Mouse (Mus musculus) cerebellum, adult (tissue): ENCODE data around the gene Trpm2.
A peak's percentile ranks its signal among the peaks of the same experiment; 100 is the strongest.
"Not testable (repeated sequence)": the region's sequence is repeated elsewhere in the genome, so short reads cannot be mapped to it uniquely, and the experiment has no call there.

Experiments used
- ATAC-seq: cut with Nextera tagmentation; 2 replicates; pipeline ENCODE4 v1.9.2; 2017; ENCODE audit warnings: mild to moderate bottlenecking, moderate library complexity, mixed read lengths; ENCODE audit not compliant: insufficient number of reproducible peaks, low FRiP score, low TSS enrichment

The Trpm2 gene

DNA sequence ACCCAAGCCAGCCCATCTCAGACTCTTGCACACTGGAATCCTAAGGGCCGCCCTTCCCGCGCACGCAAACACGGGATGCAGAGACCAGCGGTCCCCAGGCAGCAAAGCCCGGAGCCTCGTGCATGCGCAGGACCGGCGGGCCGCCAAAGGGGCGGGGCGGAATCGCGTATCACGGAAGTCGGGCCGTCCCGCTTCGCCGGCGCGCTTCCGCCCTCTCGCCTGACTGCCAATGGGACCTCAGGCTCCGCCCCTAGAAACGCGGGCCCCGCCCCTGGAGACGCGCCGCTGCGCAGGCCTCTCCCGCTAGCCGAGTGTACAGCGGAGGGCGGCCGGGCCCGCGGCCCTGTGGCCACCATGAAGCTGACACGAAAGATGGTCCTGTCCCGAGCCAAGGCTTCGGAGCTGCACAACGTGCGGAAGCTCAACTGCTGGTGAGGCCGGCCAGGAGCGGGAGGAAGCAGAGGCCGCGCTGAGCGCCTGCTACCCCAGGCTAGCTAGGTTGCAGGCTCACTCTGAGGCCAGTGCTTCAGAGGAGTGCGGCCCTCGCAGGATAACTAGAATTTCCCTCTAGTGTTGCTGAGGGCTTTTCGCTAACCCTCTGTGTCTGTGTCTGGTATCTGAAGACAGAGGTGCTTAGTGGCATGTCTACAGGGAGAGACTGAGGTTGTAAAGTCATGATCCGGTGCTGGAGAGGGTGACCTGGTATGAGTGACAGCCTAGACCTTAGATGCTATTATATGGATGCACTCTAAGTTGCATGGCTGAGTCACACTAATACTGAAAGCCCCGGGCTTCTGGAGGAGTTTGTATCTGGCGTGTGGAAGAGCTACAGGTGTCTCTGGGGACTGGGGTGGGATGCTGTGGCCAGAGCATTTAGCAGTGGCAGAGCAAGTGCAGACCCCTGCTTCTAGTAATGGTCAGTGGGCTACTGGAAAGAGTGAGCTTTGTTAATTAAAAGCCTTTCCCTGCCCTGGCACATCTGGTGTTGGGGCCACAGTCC lies 8.3 kb upstream of the Trpm2 start, which contains the start of gene 1810043G02Rik:
TSS of gene 1810043G02Rik (plus strand) at position 174 of the 1,000 bp plus-strand sequence.
- peak; percentile 91 for ATAC-seq

DNA sequence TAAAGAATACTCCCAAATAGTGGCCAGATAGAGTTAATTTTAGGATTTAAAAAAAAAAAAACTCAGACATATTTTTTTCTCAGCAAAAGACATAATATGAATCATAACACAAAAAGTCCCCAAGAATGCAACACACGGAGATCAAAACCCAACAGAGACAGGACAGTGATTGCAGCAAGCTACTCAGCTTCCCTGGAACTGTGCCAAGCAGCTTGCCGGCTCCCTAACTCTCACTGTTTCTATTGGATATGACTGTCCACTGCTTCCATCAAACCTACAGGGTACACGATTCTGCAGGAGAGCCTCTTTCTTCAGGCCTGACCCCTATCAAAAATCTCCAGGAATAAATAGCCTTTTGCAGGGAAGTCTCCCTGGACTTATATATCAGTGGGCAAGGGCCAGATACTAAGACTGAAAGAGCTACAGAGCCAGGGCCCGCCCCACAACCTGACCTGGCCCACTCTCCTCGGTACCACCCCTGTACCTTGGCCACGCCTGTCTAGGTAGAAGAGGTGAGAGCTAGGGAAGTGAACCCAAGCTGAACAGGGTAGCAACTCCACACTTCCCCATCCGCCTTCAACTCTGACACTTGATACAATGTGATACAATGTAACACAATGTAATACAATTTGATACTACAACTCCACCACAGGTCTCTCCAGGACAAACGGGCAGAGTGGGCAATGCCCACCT lies 6.2 kb upstream of the Trpm2 start:
- no peak for ATAC-seq

DNA sequence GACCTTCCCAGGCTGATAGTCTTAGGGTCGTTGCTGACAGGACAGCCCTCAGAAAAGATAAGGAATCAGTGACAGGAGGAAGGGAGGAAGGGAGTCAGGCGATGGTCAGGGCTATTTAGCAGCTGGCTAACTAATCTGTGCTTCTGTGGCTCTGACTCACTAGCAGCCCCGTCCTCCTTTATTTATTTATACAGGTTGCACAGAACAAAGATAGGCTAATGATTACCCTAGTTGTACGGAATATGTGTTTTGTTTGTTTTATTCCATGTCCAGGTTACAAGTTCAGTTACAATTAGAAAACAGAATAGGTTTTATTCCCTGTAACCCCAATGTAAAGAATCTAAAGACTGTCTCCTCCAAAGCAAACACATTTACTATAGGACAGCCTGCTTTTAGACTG lies 5.3 kb upstream of the Trpm2 start:
- ATAC-seq: no peak

DNA sequence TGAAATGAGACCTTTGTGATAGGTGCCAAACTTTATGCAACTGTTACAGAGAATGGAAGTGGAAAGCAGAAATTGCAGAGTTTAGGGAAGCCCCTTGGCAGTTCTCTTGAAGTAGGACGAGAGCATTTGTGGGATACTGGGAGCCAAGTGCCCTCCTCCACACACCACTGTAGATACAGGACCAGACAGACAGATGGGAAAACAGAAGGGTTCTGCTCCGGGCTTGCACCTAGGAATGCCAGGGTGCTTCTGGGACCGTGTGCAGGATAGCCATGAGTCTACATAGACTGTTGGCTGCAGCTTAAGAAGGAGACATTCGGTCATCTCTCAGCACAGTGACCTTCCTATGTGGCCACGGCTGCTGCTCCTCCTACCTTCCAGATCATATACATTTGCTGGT lies 4.4 kb upstream of the Trpm2 start:
- ATAC-seq: no peak

DNA sequence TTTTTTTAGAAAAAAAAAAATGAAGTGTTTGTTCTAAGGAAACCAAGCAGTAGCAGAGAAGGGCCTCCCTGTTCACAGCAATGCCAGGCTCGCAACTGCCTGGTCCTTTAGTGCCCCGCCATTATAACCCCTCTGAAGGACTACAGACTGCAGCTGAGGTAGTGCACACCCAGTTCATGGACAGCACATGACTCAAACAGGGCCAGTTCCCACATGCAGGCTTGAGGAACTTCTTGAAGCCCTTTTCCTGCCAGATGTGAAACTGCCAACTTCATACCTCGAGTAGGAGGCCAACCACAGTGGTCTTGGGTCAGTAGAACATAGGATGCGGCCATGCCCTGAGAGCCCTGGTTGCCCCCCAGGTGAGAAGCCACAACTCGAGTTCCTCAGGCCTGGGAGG lies 4.0 kb upstream of the Trpm2 start:
- no peak for ATAC-seq

DNA sequence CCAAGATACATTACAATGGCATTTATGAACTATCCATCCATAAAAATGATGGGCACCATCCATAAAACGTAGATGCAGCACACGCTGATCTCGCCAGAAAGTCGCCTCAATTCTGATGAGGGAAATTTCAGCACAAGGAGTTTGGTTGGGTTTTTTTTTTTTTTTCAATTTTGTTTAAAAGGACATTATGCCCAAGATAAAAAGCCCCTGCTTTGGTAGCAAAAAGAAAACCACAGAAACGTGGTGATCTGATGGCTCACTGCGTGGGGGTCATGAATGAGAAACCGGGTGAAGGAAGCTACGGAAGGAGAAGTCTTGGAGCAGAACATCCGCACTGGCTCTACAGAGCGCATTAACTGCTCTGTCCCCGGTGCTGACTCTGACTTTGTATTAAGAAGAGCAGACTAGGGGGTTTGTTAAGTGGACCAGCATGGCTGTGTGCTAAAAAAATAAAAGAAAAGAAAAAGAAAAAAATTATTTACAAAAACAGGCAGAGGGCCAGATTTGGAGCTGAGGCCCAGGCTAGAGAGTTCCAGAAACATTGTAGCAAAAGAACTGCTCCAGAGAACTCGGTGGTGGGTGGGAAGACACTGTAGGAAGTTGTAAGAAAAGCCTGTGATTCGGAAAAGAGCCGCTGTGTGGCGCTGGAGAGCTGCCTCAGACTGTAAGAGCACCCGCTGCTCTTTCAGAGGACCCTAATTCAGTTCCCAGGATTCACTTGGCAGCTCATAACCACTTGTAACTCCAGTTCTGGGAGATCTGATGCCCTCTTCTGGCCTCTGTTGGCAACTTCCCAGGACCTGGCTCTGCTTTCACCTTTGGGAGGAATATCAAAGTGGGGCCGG lies 1.6 kb upstream of the Trpm2 start:
- ATAC-seq: no peak

DNA sequence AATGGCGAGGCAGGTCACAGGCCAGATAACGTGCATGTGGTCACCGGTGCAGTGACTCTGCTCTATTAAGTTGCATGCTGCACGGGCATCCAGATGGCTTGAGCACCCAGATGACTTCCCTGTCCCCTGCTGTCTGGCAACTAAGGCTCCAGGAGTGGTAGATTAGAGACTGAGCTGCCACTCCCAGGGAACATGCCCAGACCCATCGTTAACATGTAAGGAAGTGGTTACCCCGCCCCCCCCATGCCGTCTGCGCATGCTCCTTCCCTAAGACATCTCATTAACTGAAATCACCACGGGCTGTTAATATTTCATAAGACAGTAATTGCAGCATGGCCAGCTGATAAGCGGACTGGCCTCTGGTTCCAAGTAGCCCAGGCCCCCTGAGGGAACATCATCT lies 828 bp upstream of the Trpm2 start:
- ATAC-seq: no peak

DNA sequence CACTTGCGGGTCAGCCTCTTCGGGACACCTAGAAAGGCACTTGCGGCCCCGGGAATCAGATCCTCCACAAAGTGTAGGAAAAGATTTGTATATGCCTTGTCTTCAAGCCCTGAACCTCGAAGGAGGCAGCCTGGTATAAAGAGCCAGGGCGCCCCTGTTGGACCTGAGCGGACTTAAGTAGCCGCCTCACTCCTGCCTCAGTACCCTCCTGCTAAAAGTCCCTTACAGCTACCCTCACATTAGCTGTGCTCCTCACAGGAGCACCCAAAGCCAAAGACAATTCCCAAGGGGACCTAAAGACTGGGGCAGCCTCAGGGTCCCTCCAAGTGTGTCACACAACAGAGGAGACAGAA lies 414 bp downstream of the Trpm2 start:
- peak; percentile 21; the same call in 1 of the 2 replicates for ATAC-seq

DNA sequence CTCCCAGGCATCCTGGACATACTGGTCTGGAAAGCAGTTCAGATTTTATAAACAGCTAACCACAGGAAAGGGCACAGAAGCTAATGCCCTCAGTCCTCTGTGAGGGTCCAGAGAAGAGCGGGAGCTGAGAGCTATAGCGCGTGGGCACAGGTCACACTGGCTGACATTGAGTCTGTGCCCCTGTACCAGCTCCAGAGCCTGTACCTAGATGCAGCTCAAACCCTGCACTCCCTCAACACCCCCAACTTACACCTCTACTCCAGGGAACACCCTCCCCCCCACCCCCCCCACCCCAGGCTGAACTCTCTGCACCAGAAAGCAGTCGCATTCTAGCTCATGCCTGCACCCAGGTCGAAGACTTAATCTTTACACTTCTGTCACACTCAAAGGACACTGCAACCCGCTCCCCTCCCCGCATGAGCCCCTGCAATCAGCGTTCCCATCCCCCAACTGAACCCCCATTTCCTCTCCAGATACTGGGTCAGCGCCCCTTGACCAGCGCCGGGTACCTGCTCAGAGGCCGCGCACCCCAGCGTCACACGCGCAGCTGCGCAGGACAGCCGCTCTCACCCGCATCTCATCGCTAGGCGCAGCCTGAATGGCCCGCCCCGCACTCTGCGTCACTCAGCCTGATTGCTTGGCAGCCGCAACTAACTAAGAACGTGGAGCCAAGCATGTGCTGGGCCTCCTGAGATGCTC lies 940 bp downstream of the Trpm2 start:
- ATAC-seq: peak; percentile 83

DNA sequence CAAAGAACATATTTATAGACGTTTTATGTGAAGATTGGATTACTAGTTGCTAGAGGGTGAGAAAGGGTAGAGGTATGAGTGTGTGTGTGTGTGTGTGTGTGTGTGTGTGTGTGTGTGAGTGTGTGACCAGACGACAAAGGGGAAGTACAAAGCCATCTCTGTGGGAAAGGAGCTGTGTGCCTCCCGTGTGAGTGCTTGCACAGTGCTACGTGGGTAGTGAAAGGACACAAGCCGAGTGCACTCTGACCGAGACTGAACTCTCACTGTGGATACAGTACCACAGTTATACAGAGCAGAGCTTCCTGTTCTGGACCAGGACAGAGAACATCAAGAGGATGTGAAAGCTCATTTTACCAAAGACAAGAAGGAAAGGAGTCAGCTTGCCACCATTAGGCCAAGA lies 6.4 kb downstream of the Trpm2 start:
- ATAC-seq: no peak

DNA sequence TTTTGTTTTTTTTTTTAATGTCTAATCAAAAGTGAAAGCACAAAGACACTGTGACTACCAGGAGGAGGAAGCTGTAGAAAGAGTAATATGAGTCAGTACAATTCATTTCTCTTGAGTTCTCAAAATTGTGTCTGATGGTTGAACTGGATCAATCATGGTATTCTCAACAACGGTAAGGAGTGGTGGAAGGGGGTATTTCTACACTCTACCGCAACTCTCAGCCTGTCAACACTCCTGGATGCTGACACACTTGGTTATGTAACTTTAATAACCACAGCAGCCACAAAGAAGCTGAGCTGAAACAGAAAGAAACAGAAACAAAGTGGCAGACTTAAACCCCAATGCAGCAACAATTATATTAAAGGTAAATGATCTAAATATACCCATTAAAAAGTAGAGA lies 7.6 kb downstream of the Trpm2 start:
- ATAC-seq: no peak

DNA sequence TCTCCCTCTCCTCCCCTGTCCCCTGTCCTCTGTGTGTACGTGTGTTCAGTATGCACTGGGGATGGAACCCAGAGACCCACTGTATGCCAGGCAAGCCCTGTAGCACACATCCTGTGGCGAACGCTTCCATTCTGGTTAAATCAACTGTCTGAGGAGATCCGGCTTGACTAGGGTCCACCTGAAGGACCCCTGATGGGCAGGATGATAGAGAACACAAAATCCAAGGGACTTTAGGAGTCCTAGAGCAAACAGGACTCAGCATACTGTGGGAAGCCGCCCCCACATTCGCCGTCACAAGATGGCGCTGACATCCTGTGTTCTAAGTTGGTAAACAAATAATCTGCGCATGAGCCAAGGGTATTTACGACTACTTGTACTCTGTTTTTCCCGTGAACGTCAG lies 19.9 kb downstream of the Trpm2 start:
- not testable (repeated sequence) for ATAC-seq

DNA sequence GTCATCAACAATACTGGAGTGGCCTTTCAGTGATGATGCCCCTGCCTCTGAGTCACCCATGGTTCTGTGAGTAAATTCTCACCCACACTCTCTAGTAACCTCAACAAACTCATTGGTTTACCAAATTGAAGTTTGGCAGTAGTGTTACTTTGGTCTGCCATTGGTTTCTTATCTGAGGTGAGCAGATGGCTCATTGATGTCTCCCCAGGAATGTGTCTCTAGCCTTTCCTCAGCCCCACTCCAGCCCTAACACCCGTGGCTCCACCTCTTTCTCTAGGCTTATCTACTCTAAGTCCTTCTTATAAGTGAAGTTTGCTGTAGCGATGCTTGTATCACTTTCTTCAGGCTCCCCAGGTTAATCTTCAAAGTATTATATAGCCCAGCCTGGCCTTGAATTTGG lies 30.7 kb downstream of the Trpm2 start:
- no peak for ATAC-seq

DNA sequence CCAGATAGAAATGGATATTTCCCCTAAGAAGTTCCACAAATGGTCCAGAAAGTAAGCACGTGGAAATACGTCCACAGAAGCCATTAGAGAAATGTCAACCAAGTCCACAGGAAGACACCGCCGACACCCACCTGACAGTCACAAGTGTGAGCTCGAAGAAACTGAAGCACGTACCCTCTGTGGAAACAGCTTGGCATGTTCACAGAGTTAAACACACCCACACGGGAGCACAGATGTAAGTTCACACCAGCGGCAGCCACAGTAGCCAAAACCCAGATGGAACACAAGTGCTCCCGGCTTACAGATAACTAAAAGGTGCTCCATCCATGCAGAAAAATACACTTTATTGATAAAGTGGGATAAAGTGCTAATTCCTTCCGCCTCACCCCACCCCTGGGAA lies 43.0 kb downstream of the Trpm2 start:
- no peak for ATAC-seq

DNA sequence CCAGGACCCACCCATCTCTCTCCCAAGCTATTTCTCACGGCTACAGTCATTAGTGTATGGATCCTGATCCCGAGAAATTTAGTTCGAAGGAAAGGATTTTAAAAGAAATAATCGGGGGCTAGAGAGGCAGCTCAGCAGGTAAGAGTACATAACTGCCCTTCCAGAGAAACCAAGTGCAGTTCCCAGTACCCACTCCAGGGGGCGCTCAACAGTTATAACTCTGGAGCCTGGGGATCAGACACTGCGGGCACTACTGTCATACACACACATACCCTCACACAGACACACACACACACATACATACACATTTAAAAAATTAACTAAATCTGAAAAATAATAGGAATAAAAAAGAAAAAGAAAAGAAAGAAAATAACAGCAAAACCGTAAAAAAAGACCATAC lies 44.2 kb downstream of the Trpm2 start:
- no peak for ATAC-seq

DNA sequence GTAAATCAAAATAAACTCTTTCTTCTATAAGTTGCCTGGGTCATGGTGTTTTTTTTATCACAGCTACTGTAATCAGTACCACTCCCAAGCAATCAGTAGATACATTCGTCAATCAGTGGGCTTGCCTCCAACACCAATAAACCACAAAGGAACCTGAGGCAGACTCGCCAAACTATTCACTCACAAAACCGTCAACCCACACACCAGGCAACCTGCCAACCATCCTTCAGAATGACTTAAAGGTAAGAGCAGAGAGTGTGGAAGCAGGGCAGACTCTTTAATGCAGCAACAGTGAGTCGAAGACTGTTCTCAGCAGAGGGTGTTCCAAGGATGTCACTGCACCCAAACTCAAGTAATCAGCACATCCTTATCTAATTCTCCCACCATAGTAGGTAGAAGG lies 47.7 kb downstream of the Trpm2 start:
- no peak for ATAC-seq

DNA sequence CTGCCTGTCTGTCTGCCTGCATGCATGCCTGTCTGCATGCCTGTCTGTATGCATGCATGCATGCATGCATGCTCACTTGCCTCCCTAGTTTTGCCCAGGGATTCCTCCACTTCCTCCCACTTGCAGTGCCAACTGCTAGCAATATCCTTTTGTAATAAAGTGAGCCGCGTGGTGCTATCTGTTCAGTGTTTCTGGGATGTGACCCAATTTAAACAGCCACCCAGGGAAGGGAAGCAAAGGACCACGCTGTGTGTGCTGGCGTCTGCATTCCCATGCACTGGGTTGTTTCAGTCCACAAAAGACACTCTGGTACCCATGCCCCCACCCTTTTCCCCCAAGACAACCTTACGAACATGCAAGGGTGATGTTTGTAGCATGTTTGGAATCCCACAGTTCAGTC lies 49.4 kb downstream of the Trpm2 start:
- ATAC-seq: no peak

DNA sequence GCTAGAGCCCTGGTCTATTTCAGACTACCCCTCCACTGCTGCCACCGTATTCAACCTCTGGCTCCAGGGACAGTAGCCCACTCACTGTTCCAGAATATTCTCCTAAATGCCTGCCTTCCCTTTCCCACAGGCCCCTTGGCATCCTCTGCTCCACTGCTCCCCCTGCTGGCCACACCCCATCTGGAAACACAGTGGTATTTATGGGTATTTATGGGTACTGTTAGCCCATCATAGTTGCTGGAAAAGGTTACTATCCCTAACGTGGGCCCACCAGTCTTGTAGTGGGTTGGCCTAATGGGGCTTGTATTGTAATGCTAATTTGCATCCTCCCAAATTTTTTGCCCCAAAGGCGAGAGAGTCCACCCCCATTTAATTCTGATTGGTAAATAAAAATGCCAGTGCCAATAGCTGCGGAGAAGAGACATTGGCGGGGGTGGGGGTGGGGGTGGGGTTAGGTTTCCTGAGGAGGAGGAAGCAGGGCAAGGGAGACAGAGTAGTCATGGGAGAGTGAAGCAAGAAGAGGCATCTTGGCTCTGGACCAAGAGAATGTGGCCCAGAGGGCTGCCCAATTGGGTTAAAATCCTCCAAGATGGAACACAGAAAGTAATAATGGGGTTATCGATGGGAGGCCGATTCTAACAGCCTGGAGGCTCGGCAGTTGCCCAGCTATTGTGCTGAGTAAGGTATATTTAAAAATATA lies 53.6 kb downstream of the Trpm2 start:
- no peak for ATAC-seq

DNA sequence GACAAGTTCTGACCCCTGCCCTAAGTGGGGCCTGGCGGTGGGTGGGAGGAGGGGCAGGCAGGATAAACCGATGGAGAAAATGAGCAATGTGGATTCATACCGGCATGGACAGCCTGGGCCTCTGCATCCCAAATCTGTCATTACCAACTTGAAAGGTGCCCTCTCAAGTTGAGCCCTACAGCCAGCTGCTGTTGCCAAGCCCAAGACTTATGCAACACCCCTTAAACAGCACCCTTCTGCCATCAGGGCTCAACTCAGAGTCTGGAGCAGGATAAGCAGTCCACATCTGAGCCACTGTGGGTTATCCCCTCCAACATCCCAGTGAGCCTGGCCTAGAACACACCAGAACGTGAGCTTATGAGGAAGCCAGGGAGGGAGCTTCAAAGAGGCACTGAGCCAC lies 57.1 kb downstream of the Trpm2 start:
- no peak for ATAC-seq

DNA sequence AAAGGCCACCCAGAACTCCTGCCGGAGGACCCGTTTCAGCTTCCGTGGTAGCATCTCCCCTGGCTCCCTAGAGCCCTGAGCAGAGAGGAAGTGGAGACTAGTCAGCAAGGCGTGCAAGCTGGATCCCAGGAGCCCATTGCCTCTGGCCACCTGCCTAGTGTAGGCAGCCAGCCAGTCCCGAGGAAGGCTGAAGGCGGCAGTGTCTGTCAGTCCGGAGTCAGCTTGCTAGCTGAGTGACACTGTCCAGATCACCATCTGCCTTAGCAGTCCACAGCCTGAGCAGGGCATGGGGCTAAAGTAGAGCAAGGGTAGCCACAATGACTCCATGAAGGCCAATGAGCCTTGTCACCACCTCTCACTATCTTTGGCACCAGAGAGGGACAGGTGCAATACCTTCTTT lies 57.8 kb downstream of the Trpm2 start:
- ATAC-seq: no peak
